Mouse (Mus musculus): ENCODE measurements around the gene Irgq. TPM values are rescaled to one million over a fixed set of nuclear protein-coding genes. Genes with fewer than 3 reads are reported as not detected.

Irgq gene
- total and polyA plus RNA-seq, 3 experiments, result 4.7 to 5.8 TPM; not detected in 1

- Histone ChIP-seq H3K9ac (ENCODE audit: control insufficient read depth, low read depth, low read length, poor library complexity, severe bottlenecking) (no peak overlapping the region), H3K9me3 (replicated peaks; ENCODE audit: insufficient read depth, low read length) (no peaks in the 10 kb centered on the region), H3K27me3 (ENCODE audit: control insufficient read depth in 1 of 2, insufficient read depth in 2 of 2, low read length in 2 of 2) (no peaks in the 10 kb centered on the region), H3K79me2 (ENCODE audit: control insufficient read depth, insufficient read depth, low read length, poor library complexity) (peaks cover 11% of the 10 kb centered on the region), H3K4me1 (ENCODE audit: control insufficient read depth in 1 of 2, insufficient read depth in 2 of 2, low read length in 2 of 2) (peaks cover 0 to 2% of the 10 kb centered on the region in 2 experiments; a peak in 1 of 4 replicates), H3K27ac (ENCODE audit: control insufficient read depth, low read depth, low read length) (no peak overlapping the region), H3K4me3 (ENCODE audit: control insufficient read depth in 1 of 2, insufficient read depth in 1 of 2, low read depth in 2 of 2, low read length in 2 of 2) (no peak overlapping the region), H3K36me3 (ENCODE audit: control insufficient read depth in 1 of 2, insufficient read depth in 2 of 2, low read length in 2 of 2) (peaks cover 0 to 4% of the 10 kb centered on the region in 2 experiments; a peak in 1 of 4 replicates)
- DNase-seq (ENCODE audit: low read depth, low spot score), result no peak
- no peak for TF ChIP-seq MAFK (IDR thresholded peaks at IDR 0.05; ENCODE audit: borderline replicate concordance, low read depth, low read length)
- TF ChIP-seq TBP (IDR thresholded peaks at IDR 0.05; ENCODE audit: low read depth, low read length), result no peak
- TF ChIP-seq MYB (IDR thresholded peaks at IDR 0.05; ENCODE audit: low read depth, low read length), result no peak
- TF ChIP-seq SMC3 (IDR thresholded peaks at IDR 0.05; ENCODE audit: low read depth, low read length), result no peak
- no peak for TF ChIP-seq USF1 (IDR thresholded peaks at IDR 0.05; ENCODE audit: low read depth, low read length)
- no peak for TF ChIP-seq POLR2AphosphoS2 (IDR thresholded peaks at IDR 0.05; ENCODE audit: low read length)
- TF ChIP-seq TAL1 (IDR thresholded peaks at IDR 0.05; ENCODE audit: low read length), result no peak
- TF ChIP-seq MEF2A (IDR thresholded peaks at IDR 0.05; ENCODE audit: extremely low read depth, insufficient replicate concordance, low read depth, low read length, poor library complexity, severe bottlenecking), result no peak
- TF ChIP-seq UBTF (IDR thresholded peaks at IDR 0.05; ENCODE audit: borderline replicate concordance, insufficient read depth, low read depth, low read length), result no peak
- no peak for TF ChIP-seq ELF1 (IDR thresholded peaks at IDR 0.05; ENCODE audit: low read depth, low read length)
- TF ChIP-seq CTCF (IDR thresholded peaks at IDR 0.05 in 2 of 3, conservative IDR thresholded peaks at IDR 0.05 in 1 of 3; ENCODE audit: control insufficient read depth in 1 of 3, insufficient read depth in 1 of 3, low read depth in 2 of 3, low read length in 3 of 3, poor library complexity in 1 of 3, severe bottlenecking in 1 of 3), result no peak
These were observed 24.9 kb upstream of the Irgq start for GRCm38 (mm10) chr7:24505447-24506064.

- TF ChIP-seq HCFC1 (IDR thresholded peaks at IDR 0.05; ENCODE audit: low read depth, low read length) (no peak), MYB (IDR thresholded peaks at IDR 0.05; ENCODE audit: low read depth, low read length) (no peak), CHD2 (IDR thresholded peaks at IDR 0.05; ENCODE audit: low read length) (no peak), NRF1 (IDR thresholded peaks at IDR 0.05; ENCODE audit: insufficient read depth, low read depth, low read length, poor library complexity, severe bottlenecking) (no peak), MAX (IDR thresholded peaks at IDR 0.05; ENCODE audit: low read length) (no peak), USF2 (IDR thresholded peaks at IDR 0.05; ENCODE audit: borderline replicate concordance in 1 of 2, insufficient read depth in 1 of 2, low read depth in 1 of 2, low read length in 2 of 2) (no peak)
- H3K27me3 ChIP-seq (ENCODE audit: control insufficient read depth in 1 of 2, insufficient read depth in 2 of 2, low read length in 2 of 2), result no peaks in the 10 kb centered on the region
- no peak overlapping the region for H3K9ac ChIP-seq (ENCODE audit: control insufficient read depth, low read depth, low read length, poor library complexity, severe bottlenecking)
- no peaks in the 10 kb centered on the region for H3K9me3 ChIP-seq (replicated peaks; ENCODE audit: insufficient read depth, low read length)
- peaks cover 2 to 3% of the 10 kb centered on the region in 2 experiments; a peak in 2 of 4 replicates for H3K4me1 ChIP-seq (ENCODE audit: control insufficient read depth in 1 of 2, insufficient read depth in 2 of 2, low read length in 2 of 2)
- H3K27ac ChIP-seq (ENCODE audit: control insufficient read depth, low read depth, low read length), result no peak overlapping the region; the same call in 1 of the 2 replicates
- peak overlapping the region in 1 of 2 experiments; percentile 74; a peak in 3 of 4 replicates for H3K4me3 ChIP-seq (ENCODE audit: control insufficient read depth in 1 of 2, insufficient read depth in 1 of 2, low read depth in 2 of 2, low read length in 2 of 2)
- peaks cover 11% of the 10 kb centered on the region for H3K79me2 ChIP-seq (ENCODE audit: control insufficient read depth, insufficient read depth, low read length, poor library complexity)
- H3K36me3 ChIP-seq (ENCODE audit: control insufficient read depth in 1 of 2, insufficient read depth in 2 of 2, low read length in 2 of 2), result peaks cover 0 to 5% of the 10 kb centered on the region in 2 experiments; a peak in 1 of 4 replicates
- peak; percentile 33 for DNase-seq (ENCODE audit: low read depth, low spot score)
These were observed 24.4 kb upstream of the Irgq start for GRCm38 (mm10) chr7:24506065-24506459.

Data from MEL (cell line).